In genomic region chr1:125744766-125745165, GRCm38 (mm10) we compare ENCODE assay signal across 24 mouse cellular contexts.
DNase-seq lines count a peak whose midpoint lies in the region; ATAC-seq and TF ChIP-seq lines count a peak whose summit lies in the region.
"Had no signal": no experiment of that assay in that cellular context is flagged by ENCODE, and none has a peak within 500 bp of the region (broad histone marks: within the 10 kb centered on the region; RNA-seq: fewer than 3 reads in every experiment).

No protein-coding gene starts in this region.

- H3K4me2 ChIP-seq in midbrain, embryonic 14.5 days (ENCODE audit: low read length) = no peak overlapping the region

- ATAC-seq in midbrain, embryonic 14.5 days (ENCODE audit: low FRiP score, low TSS enrichment) = no peak
- ATAC-seq: activated CD4-positive, CD25-positive, alpha-beta regulatory T cell, adult 4 months; CD4-positive, CD25-positive, alpha-beta regulatory T cell, adult 4 months; Patski had no signal

- H3K36me3 ChIP-seq in midbrain, embryonic 14.5 days (ENCODE audit: control insufficient read depth, insufficient read depth, low read length) = no peaks in the 10 kb centered on the region
- H3K36me3 ChIP-seq: G1E had no signal

- WGBS in midbrain, embryonic 14.5 days = 89% methylated on average over 4 of the region's 4 CpGs

- intact Hi-C loops in heart, postnatal 14 days (cut with DNase I) = no loop called here

- H3K9me3 ChIP-seq in midbrain, embryonic 14.5 days (ENCODE audit: control insufficient read depth, low read length) = no peaks in the 10 kb centered on the region

- no peak overlapping the region for H3K4me3 ChIP-seq in midbrain, embryonic 14.5 days (replicated peaks; ENCODE audit: low read depth, low read length)
- no peak overlapping the region for H3K4me3 ChIP-seq in layer of hippocampus, adult 2 months

- no peak overlapping the region for H3K27ac ChIP-seq in midbrain, embryonic 14.5 days (replicated peaks; ENCODE audit: low read depth, low read length)
- H3K27ac ChIP-seq in layer of hippocampus, adult 2 months = no peak overlapping the region

- DNase-seq in heart, adult 11 months = peak; percentile 27
- DNase-seq in heart, postnatal 14 days = no peak
- peak; percentile 74 for DNase-seq in ES-CJ7 (ENCODE audit: low read depth, low spot score)
- peak; percentile 74 for DNase-seq in R1 (ENCODE audit: low read depth, low spot score)
- peak; percentile 82 for DNase-seq in ZHBTc4 (ENCODE audit: low read depth, low spot score)
- DNase-seq in midbrain, embryonic 14.5 days = no peak
- DNase-seq in lung, postnatal 25 days (ENCODE audit: low spot score) = no peak
- no peak for DNase-seq in layer of hippocampus, adult 2 months (ENCODE audit: low spot score in 2 of 2)
- DNase-seq: adrenal gland, adult 2 months; adrenal gland, adult 8-10 months; adrenal gland, postnatal 10 days; adrenal gland, postnatal 14 days; adrenal gland, postnatal 25 days; adrenal gland, postnatal 36 days; B cell, adult 2 months; cerebellum, adult 11 months; cerebellum, adult 11-12 months; cerebellum, adult 18-20 months; cerebellum, adult 2 months; cerebellum, adult 8-10 months had no signal

- H3K4me1 ChIP-seq in midbrain, embryonic 14.5 days (ENCODE audit: control insufficient read depth, insufficient read depth, low read length) = no peaks in the 10 kb centered on the region

- TF ChIP-seq CTCF in layer of hippocampus, adult 2 months (conservative IDR thresholded peaks at IDR 0.05) = no peak

- H3K27me3 ChIP-seq in midbrain, embryonic 14.5 days (ENCODE audit: control insufficient read depth, insufficient read depth, low read length) = no peaks in the 10 kb centered on the region
- H3K27me3 ChIP-seq: Patski had no signal

- H3K9ac ChIP-seq in midbrain, embryonic 14.5 days (replicated peaks; ENCODE audit: low read length) = no peak overlapping the region

Comparison
In these comparisons a context has a peak if more than half of its experiments do, and no peak if none do; other contexts are left out.
1. DNase-seq: peak in heart, adult 11 months (single experiment), ES-CJ7 (single experiment), R1 (single experiment) and ZHBTc4 (single experiment); none in heart, postnatal 14 days (0 of 2), midbrain, embryonic 14.5 days (single experiment), lung, postnatal 25 days (single experiment) and layer of hippocampus, adult 2 months (0 of 2).